Mouse (Mus musculus) hematopoietic stem cell, adult 5-6 weeks (primary cell): Measurements from ENCODE around the gene Edn2. TPM values are rescaled to one million over a fixed set of nuclear protein-coding genes. Genes with fewer than 3 reads are reported as not detected.

Experiments
- ATAC-seq, 2 experiments: fragments of 125-278 bp in 1 of 2; replicated peaks in 1 of 2; 2 replicates each; pipeline ENCODE4 v1.8.0; 2016 to 2017; ENCODE audit warnings: inconsistent platforms in 2 of 2, mild to moderate bottlenecking in 2 of 2, moderate number of reproducible peaks in 2 of 2, low read depth in 1 of 2, moderate TSS enrichment in 1 of 2; ENCODE audit not compliant: low FRiP score in 2 of 2, poor library complexity in 2 of 2, severe bottlenecking in 2 of 2, insufficient read depth in 1 of 2, low TSS enrichment in 1 of 2
- total RNA-seq: library from RNA; stranded (forward); fragments of 172-1452, 232-1000 nt; gene quantifications from 2 replicates; pipeline ENCODE4 v1.2.3, GENCODE M21; 2017

Gene Edn2
- total RNA-seq: not detected in 2 replicates

GRCm38 (mm10) chr4:120161166-120161949, at the start of gene Edn2:
Gene Edn2, plus strand, starts transcription at chr4:120161206.
- ATAC-seq: peak; percentile 82 to 92

DNA sequence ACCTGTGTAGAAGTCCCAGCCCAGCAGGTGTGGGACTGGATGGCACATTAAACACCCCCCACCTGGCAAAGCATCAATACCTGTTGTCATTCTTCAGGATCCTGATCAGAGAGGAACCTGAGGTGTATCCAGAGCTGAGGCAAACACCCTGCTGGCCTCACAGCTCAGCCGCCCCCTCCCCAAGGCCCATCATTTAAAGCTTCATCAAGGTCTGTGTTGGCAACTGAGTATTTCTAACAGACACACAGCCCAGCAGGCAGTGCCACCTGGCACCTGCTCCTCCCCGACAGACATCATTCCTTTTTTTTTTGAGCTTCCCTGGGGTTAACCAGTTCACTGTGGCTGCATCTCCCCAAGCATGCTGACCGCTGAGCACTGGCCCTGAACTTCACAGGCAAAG, 45.5 kb upstream of the Edn2 start:
- no peak for ATAC-seq

DNA sequence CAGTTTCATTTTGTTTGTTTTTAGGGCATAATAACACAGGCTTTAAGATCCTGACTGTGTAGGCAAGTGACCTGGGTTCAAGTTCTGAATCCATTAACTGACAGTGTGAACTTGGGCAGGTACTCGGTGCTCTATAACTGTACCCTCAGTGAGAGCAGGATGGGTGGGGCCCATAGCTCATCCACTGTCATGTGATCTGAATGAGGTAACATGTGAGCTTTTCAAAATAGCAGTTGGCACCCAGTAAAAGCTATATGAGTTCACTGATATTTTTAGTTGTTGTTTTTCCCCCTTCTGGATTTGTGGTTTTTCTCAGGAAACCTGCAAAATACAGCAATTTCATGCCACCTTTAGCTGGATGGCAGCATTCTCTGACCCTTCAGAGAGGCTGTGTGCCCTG, 44.7 kb upstream of the Edn2 start:
- ATAC-seq: peak; percentile 47 to 75; a peak in 3 of 4 replicates

GRCm38 (mm10) chr4:120120276-120120675, 40.7 kb upstream of the Edn2 start:
- ATAC-seq: peak; percentile 29 to 78; a peak in 2 of 4 replicates

GRCm38 (mm10) chr4:120124656-120125055, 36.4 kb upstream of the Edn2 start:
- no peak for ATAC-seq

DNA sequence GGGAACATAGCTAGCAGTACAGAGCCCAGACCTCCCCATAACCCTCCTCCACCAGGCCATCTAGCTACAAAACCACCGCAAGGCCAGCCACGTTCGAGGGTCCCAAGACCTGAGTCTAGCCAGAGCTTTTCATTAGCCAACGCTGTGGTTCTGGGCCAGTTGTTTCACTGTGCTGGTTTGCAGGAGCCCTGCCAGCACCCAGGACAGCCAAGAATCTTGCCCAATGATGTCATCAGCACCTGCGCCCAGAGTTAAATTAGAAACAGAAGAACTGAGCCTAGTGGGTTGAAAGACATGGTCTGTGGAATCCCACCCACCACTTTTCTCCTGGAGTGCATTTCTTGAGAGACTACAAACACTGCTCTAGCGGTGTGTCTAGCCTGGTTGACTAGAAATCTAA, 35.0 kb upstream of the Edn2 start:
- no peak for ATAC-seq

DNA sequence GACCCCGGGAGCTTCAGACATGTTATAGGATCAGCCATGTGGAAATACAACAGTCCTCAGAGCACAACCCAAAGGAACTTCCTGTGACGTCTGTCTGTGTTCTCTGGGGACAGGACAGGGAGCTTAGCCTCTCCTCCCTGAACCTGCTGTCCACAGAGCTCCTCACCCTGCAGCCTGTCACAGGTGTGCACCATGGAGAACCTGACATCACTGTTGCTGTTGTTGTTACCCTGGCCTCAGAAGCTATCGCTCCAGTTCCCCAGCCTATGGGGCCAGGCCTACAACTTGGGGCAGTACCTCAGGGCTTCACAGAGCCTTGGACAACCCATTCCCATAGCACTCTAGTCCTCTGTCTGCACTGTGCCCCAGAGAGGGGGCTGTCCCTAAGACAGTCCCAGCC, 33.7 kb upstream of the Edn2 start:
- no peak for ATAC-seq

DNA sequence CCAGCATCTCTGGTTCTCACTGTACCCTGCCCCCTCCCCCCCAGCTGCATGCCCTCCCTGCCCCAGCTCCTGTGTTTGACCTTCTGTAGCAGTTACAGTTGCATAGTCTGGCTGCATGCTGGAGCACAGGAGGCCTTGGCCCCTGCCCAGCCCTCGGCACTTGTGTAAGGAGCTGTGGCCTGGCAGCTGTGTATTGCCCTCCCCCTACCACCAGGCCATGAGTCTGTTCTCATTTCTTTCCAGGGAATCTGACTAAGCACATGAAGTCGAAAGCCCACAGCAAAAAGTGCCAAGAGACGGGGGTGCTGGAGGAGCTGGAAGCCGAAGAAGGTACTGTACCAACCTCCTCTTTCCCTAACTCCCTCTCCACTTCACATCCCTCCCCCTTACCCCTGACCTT, 33.0 kb upstream of the Edn2 start:
- no peak for ATAC-seq

- ATAC-seq: peak; percentile 58 to 73; a peak in 3 of 4 replicates
These were observed 31.6 kb upstream of the Edn2 start for GRCm38 (mm10) chr4:120129233-120129885.

DNA sequence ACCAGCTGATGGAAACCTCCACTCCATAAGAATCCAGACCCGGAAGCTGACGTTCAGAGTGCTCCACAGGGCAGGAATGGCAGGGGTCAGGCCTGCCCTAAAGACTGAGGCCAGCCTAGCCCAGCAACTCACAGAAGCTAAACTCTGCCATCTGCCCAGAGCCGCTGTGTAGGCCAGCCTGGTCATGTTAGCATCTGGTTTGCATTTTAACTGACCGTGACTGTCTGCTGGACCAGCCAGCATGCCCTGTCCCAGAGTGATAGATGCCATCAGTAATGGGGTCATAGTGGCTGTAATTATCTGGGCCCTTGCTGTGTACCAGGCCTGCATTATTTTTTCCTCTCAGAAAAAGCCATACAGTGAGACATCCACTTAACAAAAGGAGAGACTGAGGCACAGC, 30.1 kb upstream of the Edn2 start:
- no peak for ATAC-seq

- ATAC-seq: no peak
These were observed 29.4 kb upstream of the Edn2 start for GRCm38 (mm10) chr4:120131441-120132220.

- no peak for ATAC-seq
These were observed 26.8 kb upstream of the Edn2 start for GRCm38 (mm10) chr4:120134223-120134622.

DNA sequence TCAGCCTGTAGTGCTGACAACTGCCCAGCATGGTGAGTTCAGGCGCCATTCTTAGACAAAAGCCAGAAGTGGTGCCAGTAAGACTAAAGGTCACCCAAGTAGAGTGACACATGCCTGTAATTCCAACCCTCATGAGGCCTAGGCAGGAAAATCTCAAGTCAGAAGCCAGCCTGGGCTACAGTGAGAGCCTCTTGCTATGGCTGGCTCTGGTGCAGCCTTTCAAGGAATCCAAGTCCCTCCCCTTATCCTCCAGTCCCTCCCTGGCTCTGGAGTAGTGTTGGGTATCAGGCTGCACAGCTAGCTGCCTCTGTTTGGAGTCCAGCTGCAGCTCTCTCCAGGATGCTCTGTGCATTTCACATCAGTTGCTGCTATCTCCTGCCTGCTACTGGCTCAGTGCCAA, 19.2 kb upstream of the Edn2 start:
- ATAC-seq: no peak

DNA sequence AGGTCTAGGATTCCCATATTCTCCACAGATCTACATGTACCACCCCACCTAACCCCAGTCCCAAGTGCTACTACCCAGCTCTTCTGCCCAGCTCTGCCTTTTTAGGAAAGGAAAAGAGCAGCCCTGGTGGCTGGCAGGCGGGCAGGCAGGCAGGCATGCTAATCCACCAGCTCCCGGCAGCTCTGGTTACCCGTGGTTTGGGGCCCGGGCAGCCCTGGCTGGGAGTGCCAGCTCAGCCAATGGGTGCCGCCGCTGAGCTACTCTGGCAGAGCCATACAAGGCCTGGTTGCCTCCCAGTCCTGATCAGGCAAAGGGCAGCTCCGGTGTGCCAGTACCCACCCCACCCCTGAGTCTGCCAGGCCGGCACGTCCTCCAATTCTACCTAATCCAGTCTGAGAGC, 18.1 kb upstream of the Edn2 start:
- ATAC-seq: no peak

DNA sequence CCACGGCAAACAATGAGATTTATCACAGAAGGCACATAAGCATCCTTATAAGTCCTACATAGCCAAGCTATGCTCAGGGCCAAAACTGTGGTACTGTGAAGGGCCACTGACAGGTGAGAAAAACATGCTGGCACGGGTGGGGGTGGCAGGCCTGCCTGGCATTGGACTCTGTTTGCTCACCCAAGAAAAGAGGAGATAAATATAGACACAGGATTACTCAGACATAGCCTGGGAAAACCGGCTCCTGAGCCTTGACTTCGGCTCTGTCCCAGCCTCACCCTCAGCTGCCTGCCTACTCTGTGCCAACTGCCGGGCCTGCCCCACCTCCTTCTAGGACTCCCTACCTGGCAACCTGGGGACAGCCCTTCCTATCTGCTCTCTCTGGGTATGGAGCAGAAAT, 16.7 kb upstream of the Edn2 start:
- no peak for ATAC-seq

GRCm38 (mm10) chr4:120145931-120146330, 15.1 kb upstream of the Edn2 start:
- ATAC-seq: no peak

DNA sequence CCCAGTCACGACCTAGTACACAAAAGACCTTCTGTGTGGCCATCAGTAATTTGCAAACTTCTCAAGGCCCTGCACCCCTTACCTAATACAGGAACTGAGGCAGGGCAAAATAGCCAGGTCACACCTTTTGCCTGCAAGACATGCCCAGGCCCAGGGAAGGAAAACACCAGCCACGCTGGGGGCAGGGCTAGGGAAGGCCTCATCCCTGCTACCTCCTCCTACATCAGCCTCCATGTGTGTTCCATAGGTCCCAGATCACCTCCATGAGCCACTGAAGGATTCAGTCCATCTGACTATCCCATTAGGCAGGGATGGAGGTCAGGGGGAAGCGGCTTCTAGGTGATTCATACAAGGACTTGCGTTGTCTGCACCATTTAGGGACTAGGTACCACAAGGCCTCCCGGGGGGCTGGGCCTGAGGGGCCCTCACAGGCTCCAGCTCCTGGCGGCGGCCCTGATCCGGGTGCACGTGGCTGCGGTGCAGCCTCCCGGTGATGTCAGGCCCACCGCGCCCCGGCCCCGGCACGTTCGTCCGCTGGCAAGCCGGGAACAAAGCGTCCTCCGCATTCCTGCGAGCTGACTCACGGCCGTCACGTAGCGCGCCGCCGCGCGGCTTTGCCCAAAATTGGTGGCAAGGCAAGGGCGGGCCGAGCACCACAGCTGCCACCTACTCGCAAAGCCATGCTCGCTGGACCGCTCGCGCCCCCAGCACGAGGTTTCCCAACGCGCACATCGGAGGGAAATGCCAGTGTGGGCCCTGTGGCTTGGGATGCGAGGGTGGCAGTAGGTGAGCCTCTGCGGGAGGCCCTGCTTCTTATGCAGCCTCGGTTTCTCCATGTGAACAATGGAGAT, 12.5 kb upstream of the Edn2 start:
- ATAC-seq: peak; percentile 33 to 75; a peak in 3 of 4 replicates
